Mouse (Mus musculus) liver, postnatal 0 days (tissue): ENCODE data around the gene Ccr3. TPM values are rescaled to one million over a fixed set of nuclear protein-coding genes. Genes with fewer than 3 reads are reported as not detected.
"Not testable (repeated sequence)": the region's sequence is repeated elsewhere in the genome, so short reads cannot be mapped to it uniquely, and the experiment has no call there.

Experiments used
- ATAC-seq: fragments of 200-750 bp; cut with Nextera tagmentation; 2 replicates; pipeline ENCODE4 v1.8.0; 2017; ENCODE audit warnings: mild to moderate bottlenecking, moderate library complexity
- DNase-seq: peaks from one replicate; pipeline ENCODE4 v3.0.0-alpha.2; 2016
- H3K27ac ChIP-seq: fragments of 300-500 bp; sonication (generic); 2 replicates; pipeline ENCODE4 v1.5.1; 2014; ENCODE audit warnings: antibody characterized with exemption, moderate library complexity, mild to moderate bottlenecking, low read depth
- H3K27me3 ChIP-seq: fragments of 300-500 bp; sonication (generic); 2 replicates; pipeline ENCODE4 v1.6.1; 2014; ENCODE audit warnings: low read length, control low read depth, mixed read lengths; ENCODE audit not compliant: insufficient read depth
- H3K36me3 ChIP-seq: fragments of 300-500 bp; sonication (generic); replicated peaks from 2 replicates; pipeline ENCODE4 v1.6.1; 2014; ENCODE audit warnings: mild to moderate bottlenecking, control low read depth, low read length, moderate library complexity, mixed read lengths; ENCODE audit not compliant: insufficient read depth
- H3K4me1 ChIP-seq: fragments of 300-500 bp; sonication (generic); 2 replicates; pipeline ENCODE4 v1.6.1; 2014; ENCODE audit warnings: antibody characterized with exemption, mild to moderate bottlenecking, control low read depth; ENCODE audit not compliant: insufficient read depth
- H3K4me2 ChIP-seq: fragments of 300-500 bp; sonication (generic); 2 replicates; pipeline ENCODE4 v1.6.1; 2014; ENCODE audit warnings: low read depth, mild to moderate bottlenecking, low read length, moderate library complexity, mixed read lengths
- H3K4me3 ChIP-seq: fragments of 300-500 bp; sonication (generic); 2 replicates; pipeline ENCODE4 v1.5.1; 2014; ENCODE audit warnings: low read depth, low read length
- H3K9ac ChIP-seq: fragments of 300-500 bp; sonication (generic); replicated peaks from 2 replicates; pipeline ENCODE4 v1.6.1; 2014; ENCODE audit warnings: mild to moderate bottlenecking, moderate library complexity
- H3K9me3 ChIP-seq: fragments of 300-500 bp; sonication (generic); 2 replicates; pipeline ENCODE4 v1.6.1; 2016; ENCODE audit warnings: mild to moderate bottlenecking, control low read depth, low read length, mixed read lengths
- CTCF ChIP-seq: sonication (generic); IDR thresholded peaks from 2 replicates; pipeline ENCODE4 v1.5.1; 2016; ENCODE audit warnings: antibody characterized with exemption, low read depth
- EP300 ChIP-seq: IDR thresholded peaks from 2 replicates; pipeline ENCODE4 v1.6.1; 2016; ENCODE audit warnings: antibody characterized with exemption, low read depth, mild to moderate bottlenecking
- WGBS: fragments of 180-500 bp; shearing (Covaris S2); extraction: QIAGEN DNeasy Blood & Tissue Kit; methylation state at CpG from one replicate; pipeline ENCODE4 v1.1.7; 2014; ENCODE audit not compliant: insufficient replicate concordance; 5-methylcytosine and 5-hydroxymethylcytosine counted together
- polyA plus RNA-seq: library from polyadenylated mRNA; unstranded; fragments of >200 nt; fragmentation: Nextera tagmentation; extraction: Ambion mirVana; gene quantifications from 2 replicates; pipeline ENCODE4 v1.2.1, GENCODE M21; 2015

The Ccr3 gene
- polyA plus RNA-seq, 1 experiment from 2014 or later = 0.42 TPM

DNA sequence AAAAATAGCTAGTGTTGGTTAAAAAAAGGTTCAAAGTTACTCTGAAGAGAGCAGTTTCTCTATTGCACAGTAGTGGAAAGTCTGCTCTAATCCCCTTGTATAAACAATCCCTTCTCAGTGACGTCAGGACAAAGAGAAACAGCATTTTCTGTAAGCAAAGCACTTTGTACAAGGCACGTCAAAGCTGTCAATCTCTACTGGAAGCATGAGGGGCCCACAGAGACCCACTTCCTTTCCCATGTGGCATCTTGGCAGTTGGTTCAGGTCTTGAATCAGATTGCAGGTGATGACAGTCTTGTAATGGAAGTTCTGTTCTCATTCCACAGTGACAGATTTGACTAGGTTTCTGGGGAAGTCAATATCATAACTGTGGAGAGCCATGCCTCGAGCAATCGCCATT, 58.0 kb downstream of the Ccr3 start:
- Histone ChIP-seq H3K4me3 (no peak overlapping the region), H3K27ac (no peak overlapping the region), H3K4me2 (no peak overlapping the region), H3K36me3 (no peaks in the 10 kb centered on the region), H3K9ac (no peak overlapping the region), H3K4me1 (no peaks in the 10 kb centered on the region), H3K27me3 (no peaks in the 10 kb centered on the region), H3K9me3 (no peaks in the 10 kb centered on the region)
- ATAC-seq = no peak
- 67% methylated on average over 4 of the region's 4 CpGs for WGBS
- TF ChIP-seq EP300 = no peak
- TF ChIP-seq CTCF = no peak
- DNase-seq = no peak

- 91% methylated on average over 12 of the region's 13 CpGs for WGBS
- H3K4me2 ChIP-seq, H3K27me3 ChIP-seq, H3K27ac ChIP-seq, H3K4me1 ChIP-seq, H3K9ac ChIP-seq, DNase-seq, H3K36me3 ChIP-seq, H3K9me3 ChIP-seq, H3K4me3 ChIP-seq, ATAC-seq: not testable (repeated sequence)
These were observed 58.7 kb downstream of the Ccr3 start for GRCm38 (mm10) chr9:124080471-124080870.

Other genes with a start within 250 kb of the Ccr3 start
- gene Cxcr6, start 215.5 kb upstream of the Ccr3 start, polyA plus RNA-seq = 0.49 and 0.56 TPM in 2 replicates
- gene Fyco1, start 170.1 kb upstream of the Ccr3 start, polyA plus RNA-seq = 3.3 and 4.3 TPM in 2 replicates
- gene Xcr1, start 159.9 kb upstream of the Ccr3 start, polyA plus RNA-seq = 0.11 TPM in 2 replicates
- gene Ccr1, start 53.3 kb upstream of the Ccr3 start, polyA plus RNA-seq = 2.9 and 3.0 TPM in 2 replicates
- gene Ccr1l1, start 43.6 kb upstream of the Ccr3 start, polyA plus RNA-seq = 0.09 TPM in 1 of 2 replicates, not detected in the other
- 4.9 and 5.0 TPM in 2 replicates for gene Ccr2, start 80.0 kb downstream of the Ccr3 start, polyA plus RNA-seq
- 4.7 and 5.0 TPM in 2 replicates for gene Ccr5, start 99.6 kb downstream of the Ccr3 start, polyA plus RNA-seq